Comparison of ENCODE assay signal across 10 mouse cellular contexts in genomic region chr2:116059661-116060060, GRCm38 (mm10). TPM values are rescaled to one million over a fixed set of nuclear protein-coding genes. Genes with fewer than 3 reads are reported as not detected.
DNase-seq lines count a peak whose midpoint lies in the region; ATAC-seq and TF ChIP-seq lines count a peak whose summit lies in the region.
"Had no signal": no experiment of that assay in that cellular context is flagged by ENCODE, and none has a peak within 500 bp of the region (broad histone marks: within the 10 kb centered on the region; RNA-seq: fewer than 3 reads in every experiment).

No protein-coding gene starts in this region.

- H3K4me2 ChIP-seq in lung, postnatal 0 days (replicated peaks; ENCODE audit: low read depth, low read length): peak overlapping the region; percentile 75; the same call in 1 of the 2 replicates
- H3K4me2 ChIP-seq in forebrain, embryonic 14.5 days (ENCODE audit: low read length): peak overlapping the region; percentile 84
- peak overlapping the region; percentile 78; the same call in 1 of the 2 replicates for H3K4me2 ChIP-seq in limb, embryonic 13.5 days (replicated peaks)

- H3K9ac ChIP-seq in lung, postnatal 0 days (replicated peaks; ENCODE audit: low read depth): no peak overlapping the region
- H3K9ac ChIP-seq in forebrain, embryonic 14.5 days (ENCODE audit: low read length): peak overlapping the region; percentile 99
- no peak overlapping the region for H3K9ac ChIP-seq in limb, embryonic 13.5 days

- no peaks in the 10 kb centered on the region for H3K36me3 ChIP-seq in lung, postnatal 0 days (ENCODE audit: insufficient read depth, low read length)
- H3K36me3 ChIP-seq in forebrain, embryonic 14.5 days (ENCODE audit: control insufficient read depth, insufficient read depth, low read length): peaks cover 35% of the 10 kb centered on the region
- H3K36me3 ChIP-seq in limb, embryonic 13.5 days: no peaks in the 10 kb centered on the region

- 100% methylated on average over 1 of the region's 1 CpGs for WGBS in lung, postnatal 0 days
- 8% methylated on average over 1 of the region's 1 CpGs for WGBS in forebrain, embryonic 14.5 days
- 82% methylated on average over 1 of the region's 1 CpGs for WGBS in limb, embryonic 13.5 days

- no peak for TF ChIP-seq CTCF in lung, postnatal 0 days (IDR thresholded peaks at IDR 0.05)

- no peaks in the 10 kb centered on the region for H3K27me3 ChIP-seq in lung, postnatal 0 days (replicated peaks; ENCODE audit: insufficient read depth, low read length)
- no peaks in the 10 kb centered on the region for H3K27me3 ChIP-seq in forebrain, embryonic 14.5 days (replicated peaks; ENCODE audit: control insufficient read depth, insufficient read depth, low read length)
- H3K27me3 ChIP-seq in limb, embryonic 13.5 days: peaks cover 72% of the 10 kb centered on the region

- no peak overlapping the region for H3K27ac ChIP-seq in lung, postnatal 0 days (ENCODE audit: low read length)
- H3K27ac ChIP-seq in forebrain, embryonic 14.5 days (ENCODE audit: low read depth, low read length): peak overlapping the region; percentile 99
- H3K27ac ChIP-seq in limb, embryonic 13.5 days: no peak overlapping the region

- TF ChIP-seq EP300 in lung, postnatal 0 days (IDR thresholded peaks at IDR 0.05): no peak

- no peak overlapping the region for H3K4me3 ChIP-seq in lung, postnatal 0 days (ENCODE audit: low read depth, low read length)
- peak overlapping the region; percentile 70 for H3K4me3 ChIP-seq in forebrain, embryonic 14.5 days (ENCODE audit: low read depth, low read length)
- no peak overlapping the region for H3K4me3 ChIP-seq in limb, embryonic 13.5 days
- H3K4me3 ChIP-seq: myocyte had no signal

- H3K4me1 ChIP-seq in lung, postnatal 0 days (ENCODE audit: insufficient read depth, low read depth, low read length): no peaks in the 10 kb centered on the region
- peaks cover 25% of the 10 kb centered on the region for H3K4me1 ChIP-seq in forebrain, embryonic 14.5 days (ENCODE audit: control insufficient read depth, insufficient read depth, low read length)
- peaks cover 37% of the 10 kb centered on the region for H3K4me1 ChIP-seq in limb, embryonic 13.5 days

- no peaks in the 10 kb centered on the region for H3K9me3 ChIP-seq in lung, postnatal 0 days (ENCODE audit: low read length)
- H3K9me3 ChIP-seq in forebrain, embryonic 14.5 days (replicated peaks; ENCODE audit: control insufficient read depth, low read length): no peaks in the 10 kb centered on the region
- no peaks in the 10 kb centered on the region for H3K9me3 ChIP-seq in limb, embryonic 13.5 days

- no peak for ATAC-seq in lung, postnatal 0 days
- 0 out of 2 replicates have a peak, but pooled peaks have one; percentile 30 for ATAC-seq in forebrain, embryonic 14.5 days
- no peak for ATAC-seq in limb, embryonic 13.5 days (ENCODE audit: low FRiP score, low read depth)

- no peak for DNase-seq in lung, postnatal 0 days (ENCODE audit: low spot score)
- no peak for DNase-seq in lung, postnatal 25 days (ENCODE audit: low spot score)
- DNase-seq in forebrain, embryonic 14.5 days (ENCODE audit: low spot score): peak; percentile 50
- no peak for DNase-seq in layer of hippocampus, postnatal 25 days (ENCODE audit: extremely low spot score in 1 of 2, low spot score in 1 of 2)
- DNase-seq in left cerebral cortex, adult 11 months (ENCODE audit: low spot score): no peak
- no peak for DNase-seq in urinary bladder, postnatal 14 days (ENCODE audit: low spot score)
- DNase-seq: cerebellum, adult 8-10 months; gastrocnemius, postnatal 36 days had no signal

RNA-seq across cellular contexts. Expression of gene Meis2, which starts 6.0 kb away (rescaled TPM):
- 12.0 and 16.2 TPM in 2 replicates for polyA plus RNA-seq in lung, postnatal 0 days (2015; fragmentation: Nextera tagmentation; extraction: Ambion mirVana)
- polyA plus RNA-seq in forebrain, embryonic 14.5 days (2014; fragmentation: Nextera tagmentation; extraction: Ambion mirVana): 99.1 and 114 TPM in 2 replicates
- 16.1 and 18.6 TPM in 2 replicates for polyA plus RNA-seq in limb, embryonic 13.5 days (2015; fragmentation: Nextera tagmentation; extraction: Ambion mirVana)
- 10 to 100 TPM; 36.0 to 46.4 TPM for total RNA-seq in layer of hippocampus, postnatal 25 days (2021)
